Mouse (Mus musculus) liver, adult 2 months (tissue): ENCODE results near the gene Lmbr1l. TPM values are rescaled to one million over a fixed set of nuclear protein-coding genes. Genes with fewer than 3 reads are reported as not detected.

ENCODE experiments used
- DNase-seq: peaks from one replicate; pipeline ENCODE4 v3.0.0-alpha.2; 2011; ENCODE audit warnings: low read depth, low spot score; ENCODE audit errors: extremely low read depth
- H3K27ac ChIP-seq: fragments of 200-500 bp; replicated peaks from 2 replicates; pipeline ENCODE4 v1.5.1; 2012; ENCODE audit warnings: low read depth, mild to moderate bottlenecking, control low read depth, inconsistent platforms, low read length; ENCODE audit not compliant: insufficient read depth
- H3K27me3 ChIP-seq: fragments of 200-500 bp; 2 replicates; pipeline ENCODE4 v1.6.1; 2012; ENCODE audit warnings: mild to moderate bottlenecking, moderate library complexity, low read length, inconsistent platforms; ENCODE audit not compliant: control insufficient read depth, insufficient read depth
- H3K36me3 ChIP-seq: fragments of 200-500 bp; 2 replicates; pipeline ENCODE4 v1.6.1; 2012; ENCODE audit warnings: low read length, inconsistent platforms; ENCODE audit not compliant: control insufficient read depth, insufficient read depth
- H3K4me1 ChIP-seq: fragments of 200-500 bp; 2 replicates; pipeline ENCODE4 v1.6.1; 2011; ENCODE audit warnings: low read length; ENCODE audit not compliant: control insufficient read depth, insufficient read depth
- H3K4me3 ChIP-seq: fragments of 200-500 bp; 2 replicates; pipeline ENCODE4 v1.5.1; 2011; ENCODE audit warnings: low read depth, mild to moderate bottlenecking, control low read depth, low read length, moderate library complexity; ENCODE audit not compliant: insufficient read depth
- H3K79me2 ChIP-seq: fragments of 200-500 bp; 2 replicates; pipeline ENCODE4 v1.6.1; 2012; ENCODE audit warnings: inconsistent platforms, mild to moderate bottlenecking, low read length, moderate library complexity; ENCODE audit not compliant: control insufficient read depth, insufficient read depth
- H3K9ac ChIP-seq: fragments of 200-500 bp; 2 replicates; pipeline ENCODE4 v1.6.1; 2012; ENCODE audit warnings: low read depth, mild to moderate bottlenecking, control low read depth, inconsistent platforms, low read length
- CTCF ChIP-seq: fragments of 200-500 bp; IDR thresholded peaks from 2 replicates; pipeline ENCODE4 v1.5.1; 2011; ENCODE audit warnings: low read depth, low read length, control low read depth
- POLR2A ChIP-seq: fragments of 200-500 bp; IDR thresholded peaks from 2 replicates; pipeline ENCODE4 v1.6.1; 2011; ENCODE audit warnings: low read length, control low read depth; ENCODE audit not compliant: insufficient read depth; ENCODE audit errors: extremely low read depth
- WGBS: fragments of 180-500 bp; shearing (Covaris S2); methylation state at CpG from one replicate; pipeline ENCODE4 v1.1.7; 2018; 5-methylcytosine and 5-hydroxymethylcytosine counted together
- polyA plus RNA-seq: library from polyadenylated mRNA; depleted of rRNA; stranded (reverse); fragments of >200 nt; gene quantifications from 2 replicates; pipeline ENCODE4 v1.2.3, GENCODE M21; 2012
- total RNA-seq: library from RNA; depleted of rRNA; stranded (reverse); fragments of >200 nt; gene quantifications from 2 replicates; pipeline ENCODE4 v1.2.3, GENCODE M21; 2014

The Lmbr1l gene
- total and polyA plus RNA-seq, 2 experiments: 24.3 to 32.4 TPM

- Histone ChIP-seq H3K36me3 (no peaks in the 10 kb centered on the region), H3K4me1 (peaks cover 5% of the 10 kb centered on the region; the same call in 1 of the 2 replicates), H3K27me3 (no peaks in the 10 kb centered on the region), H3K9ac (no peak overlapping the region), H3K27ac (no peak overlapping the region), H3K79me2 (no peaks in the 10 kb centered on the region), H3K4me3 (no peak overlapping the region)
- TF ChIP-seq POLR2A: no peak
- no peak for TF ChIP-seq CTCF
- DNase-seq: no peak
- 63% methylated on average over 8 of the region's 8 CpGs for WGBS
These were observed 12.1 kb upstream of the Lmbr1l start for GRCm38 (mm10) chr15:98930017-98930734.

GRCm38 (mm10) chr15:98928598-98929240 is 10.7 kb upstream of the Lmbr1l start:
- no peak overlapping the region for H3K27ac ChIP-seq
- H3K4me1 ChIP-seq: peaks cover 8% of the 10 kb centered on the region; the same call in 1 of the 2 replicates
- TF ChIP-seq POLR2A (no peak), CTCF (peak; percentile 80)
- H3K9ac ChIP-seq: no peak overlapping the region
- 16% methylated on average over 13 of the region's 13 CpGs for WGBS
- no peaks in the 10 kb centered on the region for H3K27me3 ChIP-seq
- DNase-seq: peak; percentile 94
- H3K4me3 ChIP-seq: no peak overlapping the region
- no peaks in the 10 kb centered on the region for H3K79me2 ChIP-seq
- H3K36me3 ChIP-seq: no peaks in the 10 kb centered on the region

- Histone ChIP-seq H3K36me3 (no peaks in the 10 kb centered on the region), H3K79me2 (no peaks in the 10 kb centered on the region), H3K4me1 (peaks cover 10% of the 10 kb centered on the region; the same call in 1 of the 2 replicates), H3K4me3 (no peak overlapping the region), H3K27ac (no peak overlapping the region), H3K9ac (no peak overlapping the region), H3K27me3 (no peaks in the 10 kb centered on the region)
- DNase-seq: no peak
- TF ChIP-seq CTCF: no peak
- TF ChIP-seq POLR2A: no peak
- WGBS: 92% methylated on average over 5 of the region's 5 CpGs
These were observed 9.5 kb upstream of the Lmbr1l start for GRCm38 (mm10) chr15:98927566-98927965.

- 21% methylated on average over 3 of the region's 3 CpGs for WGBS
- no peak overlapping the region for H3K9ac ChIP-seq
- H3K27me3 ChIP-seq: no peaks in the 10 kb centered on the region
- H3K36me3 ChIP-seq: no peaks in the 10 kb centered on the region
- H3K4me3 ChIP-seq: no peak overlapping the region
- DNase-seq: peak; percentile 99
- H3K27ac ChIP-seq: peak overlapping the region; percentile 53
- peaks cover 15% of the 10 kb centered on the region for H3K4me1 ChIP-seq
- no peak for TF ChIP-seq POLR2A
- H3K79me2 ChIP-seq: no peaks in the 10 kb centered on the region
These were observed 6.7 kb upstream of the Lmbr1l start for GRCm38 (mm10) chr15:98924682-98925081.

- H3K36me3 ChIP-seq: no peaks in the 10 kb centered on the region
- no peak overlapping the region for H3K4me3 ChIP-seq
- H3K9ac ChIP-seq: no peak overlapping the region
- peak overlapping the region; percentile 87 for H3K27ac ChIP-seq
- WGBS: 73% methylated on average over 2 of the region's 2 CpGs
- H3K27me3 ChIP-seq: no peaks in the 10 kb centered on the region
- no peaks in the 10 kb centered on the region for H3K79me2 ChIP-seq
- peaks cover 15% of the 10 kb centered on the region for H3K4me1 ChIP-seq
- no peak for TF ChIP-seq POLR2A
- no peak for TF ChIP-seq CTCF
- DNase-seq: no peak
These were observed 5.1 kb upstream of the Lmbr1l start for GRCm38 (mm10) chr15:98923031-98923537.
